In genomic region chr4:46450519-46451131, GRCm38 (mm10) we compare ENCODE assay signal across 8 mouse cellular contexts. TPM values are rescaled to one million over a fixed set of nuclear protein-coding genes. Genes with fewer than 3 reads are reported as not detected.
DNase-seq lines count a peak whose midpoint lies in the region; ATAC-seq and TF ChIP-seq lines count a peak whose summit lies in the region.

TSS of gene Anp32b (plus strand) at chr4:46450902.

- no peak for TF ChIP-seq RAD21 in MEL (IDR thresholded peaks at IDR 0.05; ENCODE audit: low read depth, low read length)

- peak in 2 of 3 experiments; percentile 50 to 52; a peak in 5 of 6 replicates for TF ChIP-seq CTCF in MEL (IDR thresholded peaks at IDR 0.05 in 2 of 3, conservative IDR thresholded peaks at IDR 0.05 in 1 of 3; ENCODE audit: control insufficient read depth in 1 of 3, insufficient read depth in 1 of 3, low read depth in 2 of 3, low read length in 3 of 3, poor library complexity in 1 of 3, severe bottlenecking in 1 of 3)
- TF ChIP-seq CTCF in cerebellum, adult 2 months (IDR thresholded peaks at IDR 0.05; ENCODE audit: borderline replicate concordance, insufficient read depth, low read depth, low read length): peak; percentile 59
- TF ChIP-seq CTCF in lung, postnatal 0 days (IDR thresholded peaks at IDR 0.05): peak; percentile 72

- peak within 1 kb of the TSS; percentile 94 for H3K27ac ChIP-seq in MEL (ENCODE audit: control insufficient read depth, low read depth, low read length)
- H3K27ac ChIP-seq in cerebellum, adult 2 months (ENCODE audit: insufficient read depth, low read length): peak within 1 kb of the TSS; percentile 97
- peak within 1 kb of the TSS; percentile 100 for H3K27ac ChIP-seq in hindbrain, embryonic 10.5 days
- H3K27ac ChIP-seq in lung, postnatal 0 days (ENCODE audit: low read length): peak within 1 kb of the TSS; percentile 95

- H3K4me3 ChIP-seq in MEL (ENCODE audit: control insufficient read depth in 1 of 2, insufficient read depth in 1 of 2, low read depth in 2 of 2, low read length in 2 of 2): peak within 1 kb of the TSS; percentile 85 to 90
- peak within 1 kb of the TSS; percentile 73 for H3K4me3 ChIP-seq in cerebellum, adult 2 months (replicated peaks; ENCODE audit: insufficient read depth, low read depth, low read length)
- H3K4me3 ChIP-seq in hindbrain, embryonic 10.5 days: peak within 1 kb of the TSS; percentile 89
- peak within 1 kb of the TSS; percentile 88 for H3K4me3 ChIP-seq in lung, postnatal 0 days (ENCODE audit: low read depth, low read length)

- H3K4me2 ChIP-seq in lung, postnatal 0 days (replicated peaks; ENCODE audit: low read depth, low read length): peak within 1 kb of the TSS; percentile 70

- no peaks in the 10 kb centered on the region for H3K9me3 ChIP-seq in MEL (replicated peaks; ENCODE audit: insufficient read depth, low read length)
- H3K9me3 ChIP-seq in hindbrain, embryonic 10.5 days: no peaks in the 10 kb centered on the region
- H3K9me3 ChIP-seq in lung, postnatal 0 days (ENCODE audit: low read length): no peaks in the 10 kb centered on the region

- peak within 1 kb of the TSS; percentile 98 for H3K9ac ChIP-seq in MEL (ENCODE audit: control insufficient read depth, low read depth, low read length, poor library complexity, severe bottlenecking)
- H3K9ac ChIP-seq in lung, postnatal 0 days (replicated peaks; ENCODE audit: low read depth): peak within 1 kb of the TSS; percentile 67

- TF ChIP-seq POLR2A in MEL (IDR thresholded peaks at IDR 0.05; ENCODE audit: control insufficient read depth in 1 of 2, insufficient read depth in 1 of 2, low read depth in 1 of 2, low read length in 2 of 2, poor library complexity in 1 of 2): peak; percentile 35 to 73; a peak in 1 of 4 replicates
- TF ChIP-seq POLR2A in cerebellum, adult 2 months (IDR thresholded peaks at IDR 0.05; ENCODE audit: borderline replicate concordance, insufficient read depth, low read length): 0 out of 2 replicates have a peak, but pooled peaks have one; percentile 14

- no peaks in the 10 kb centered on the region for H3K27me3 ChIP-seq in MEL (ENCODE audit: control insufficient read depth in 1 of 2, insufficient read depth in 2 of 2, low read length in 2 of 2)
- H3K27me3 ChIP-seq in cerebellum, adult 2 months (ENCODE audit: control insufficient read depth, insufficient read depth, low read length): no peaks in the 10 kb centered on the region
- H3K27me3 ChIP-seq in hindbrain, embryonic 10.5 days (ENCODE audit: insufficient read depth, poor library complexity, severe bottlenecking): no peaks in the 10 kb centered on the region
- H3K27me3 ChIP-seq in lung, postnatal 0 days (replicated peaks; ENCODE audit: insufficient read depth, low read length): no peaks in the 10 kb centered on the region

- TF ChIP-seq EP300 in MEL (IDR thresholded peaks at IDR 0.05; ENCODE audit: low read depth in 1 of 2, low read length in 2 of 2): peak in 1 of 2 experiments; percentile 4; a peak in 1 of 4 replicates
- TF ChIP-seq EP300 in lung, postnatal 0 days (IDR thresholded peaks at IDR 0.05): no peak

- peak; percentile 96 for DNase-seq in MEL (ENCODE audit: low read depth, low spot score)
- DNase-seq in cerebellum, adult 2 months: peak; percentile 92 to 95
- peak; percentile 92 for DNase-seq in forelimb bud, embryonic 11.5 days (ENCODE audit: low read depth, low spot score)
- DNase-seq in hindbrain, embryonic 10.5 days (ENCODE audit: low spot score): peak; percentile 90
- DNase-seq in layer of hippocampus, adult 9-11 months: peak; percentile 91
- peak; percentile 96 for DNase-seq in lung, postnatal 0 days (ENCODE audit: low spot score)
- peak; percentile 93 for DNase-seq in ovary, postnatal 14 days (ENCODE audit: low spot score)
- DNase-seq in thymus, postnatal 14 days: peak; percentile 96

- peaks cover 0 to 37% of the 10 kb centered on the region in 2 experiments for H3K36me3 ChIP-seq in MEL (ENCODE audit: control insufficient read depth in 1 of 2, insufficient read depth in 2 of 2, low read length in 2 of 2)
- peaks cover 5% of the 10 kb centered on the region; the same call in 1 of the 2 replicates for H3K36me3 ChIP-seq in hindbrain, embryonic 10.5 days
- no peaks in the 10 kb centered on the region for H3K36me3 ChIP-seq in lung, postnatal 0 days (ENCODE audit: insufficient read depth, low read length)

- H3K4me1 ChIP-seq in MEL (ENCODE audit: control insufficient read depth in 1 of 2, insufficient read depth in 2 of 2, low read length in 2 of 2): peaks cover 25 to 38% of the 10 kb centered on the region in 2 experiments
- peaks cover 19% of the 10 kb centered on the region for H3K4me1 ChIP-seq in cerebellum, adult 2 months (ENCODE audit: control insufficient read depth, insufficient read depth, low read length)
- peaks cover 53% of the 10 kb centered on the region for H3K4me1 ChIP-seq in hindbrain, embryonic 10.5 days (replicated peaks)
- peaks cover 27% of the 10 kb centered on the region; the same call in 1 of the 2 replicates for H3K4me1 ChIP-seq in lung, postnatal 0 days (ENCODE audit: insufficient read depth, low read depth, low read length)

- peaks cover 51% of the 10 kb centered on the region for H3K79me2 ChIP-seq in MEL (ENCODE audit: control insufficient read depth, insufficient read depth, low read length, poor library complexity)

- under 1% methylated on average over 66 of the region's 66 CpGs for WGBS in cerebellum, adult 2 months
- WGBS in hindbrain, embryonic 10.5 days: under 1% methylated on average over 61 of the region's 66 CpGs
- 4% methylated on average over 36 of the region's 66 CpGs for WGBS in lung, postnatal 0 days

- peak; percentile 94 for ATAC-seq in lung, postnatal 0 days

TF ChIP-seq in MEL, 35 proteins besides CTCF, POLR2A, EP300 and RAD21 (continues in another document):
- peak; percentile 85; the same call in 1 of the 2 replicates for TF ChIP-seq MAX (IDR thresholded peaks at IDR 0.05; ENCODE audit: low read length)
- peak; percentile 64; the same call in 1 of the 2 replicates for TF ChIP-seq BHLHE40 (IDR thresholded peaks at IDR 0.05; ENCODE audit: borderline replicate concordance, low read depth, low read length)
- no peak for TF ChIP-seq CHD1 (IDR thresholded peaks at IDR 0.05; ENCODE audit: low read depth, low read length)
- no peak for TF ChIP-seq TAL1 (IDR thresholded peaks at IDR 0.05; ENCODE audit: low read length)
- no peak for TF ChIP-seq TCF12 (IDR thresholded peaks at IDR 0.05; ENCODE audit: low read depth, low read length)
- TF ChIP-seq USF1 (IDR thresholded peaks at IDR 0.05; ENCODE audit: low read depth, low read length): peak; percentile 62
- TF ChIP-seq RCOR1 (IDR thresholded peaks at IDR 0.05; ENCODE audit: low read depth, low read length): no peak
- peak; percentile 64; the same call in 1 of the 2 replicates for TF ChIP-seq ZMIZ1 (IDR thresholded peaks at IDR 0.05; ENCODE audit: low read depth, low read length)
- peak; percentile 49 for TF ChIP-seq NELFE (IDR thresholded peaks at IDR 0.05; ENCODE audit: low read depth, low read length)
- no peak for TF ChIP-seq POLR2AphosphoS5 (IDR thresholded peaks at IDR 0.05; ENCODE audit: borderline replicate concordance, low read depth, low read length)
- no peak for TF ChIP-seq USF2 (IDR thresholded peaks at IDR 0.05; ENCODE audit: borderline replicate concordance in 1 of 2, insufficient read depth in 1 of 2, low read depth in 1 of 2, low read length in 2 of 2)
- TF ChIP-seq ZKSCAN1 (IDR thresholded peaks at IDR 0.05; ENCODE audit: low read depth, low read length): no peak
- TF ChIP-seq MAFK (IDR thresholded peaks at IDR 0.05; ENCODE audit: borderline replicate concordance, low read depth, low read length): no peak
- TF ChIP-seq KAT2A (conservative IDR thresholded peaks at IDR 0.05; ENCODE audit: low read depth, low read length): no peak; the same call in 1 of the 2 replicates
- no peak for TF ChIP-seq ZC3H11A (IDR thresholded peaks at IDR 0.05; ENCODE audit: low read depth, low read length)
- no peak for TF ChIP-seq CHD2 (IDR thresholded peaks at IDR 0.05; ENCODE audit: low read length)
- no peak; the same call in 1 of the 2 replicates for TF ChIP-seq E2F4 (IDR thresholded peaks at IDR 0.05; ENCODE audit: borderline replicate concordance, low read depth, low read length)
- TF ChIP-seq POLR2AphosphoS2 (IDR thresholded peaks at IDR 0.05; ENCODE audit: low read length): peak; percentile 19; the same call in 1 of the 2 replicates
- no peak for TF ChIP-seq TBP (IDR thresholded peaks at IDR 0.05; ENCODE audit: low read depth, low read length)
- TF ChIP-seq UBTF (IDR thresholded peaks at IDR 0.05; ENCODE audit: borderline replicate concordance, insufficient read depth, low read depth, low read length): 0 out of 2 replicates have a peak, but pooled peaks have one; percentile 29
- TF ChIP-seq ZNF384 (IDR thresholded peaks at IDR 0.05; ENCODE audit: low read depth, low read length): no peak
- 0 out of 2 replicates have a peak, but pooled peaks have one; percentile 12 for TF ChIP-seq ELF1 (IDR thresholded peaks at IDR 0.05; ENCODE audit: low read depth, low read length)
- TF ChIP-seq GABPA (IDR thresholded peaks at IDR 0.05; ENCODE audit: low read depth, low read length): no peak
- peak; percentile 70; the same call in 1 of the 2 replicates for TF ChIP-seq MYC (IDR thresholded peaks at IDR 0.05; ENCODE audit: low read depth, low read length)
- 0 out of 2 replicates have a peak, but pooled peaks have one; percentile 15 for TF ChIP-seq SIN3A (IDR thresholded peaks at IDR 0.05; ENCODE audit: low read length)
- 0 out of 2 replicates have a peak, but pooled peaks have one; percentile 59 for TF ChIP-seq HCFC1 (IDR thresholded peaks at IDR 0.05; ENCODE audit: low read depth, low read length)
- TF ChIP-seq ETS1 (IDR thresholded peaks at IDR 0.05; ENCODE audit: low read depth, low read length): peak; percentile 21; the same call in 1 of the 2 replicates
- no peak for TF ChIP-seq JUND (IDR thresholded peaks at IDR 0.05; ENCODE audit: low read depth, low read length)
- TF ChIP-seq SMC3 (IDR thresholded peaks at IDR 0.05; ENCODE audit: low read depth, low read length): no peak
- no peak for TF ChIP-seq MYB (IDR thresholded peaks at IDR 0.05; ENCODE audit: low read depth, low read length)
- TF ChIP-seq MXI1 (IDR thresholded peaks at IDR 0.05; ENCODE audit: low read depth, low read length): no peak; the same call in none of the 2 replicates
- TF ChIP-seq GATA1 (IDR thresholded peaks at IDR 0.05; ENCODE audit: low read depth, low read length): no peak

RNA-seq across cellular contexts. Expression of gene Anp32b, which starts in this region (rescaled TPM):
- 41.1 and 53.7 TPM in 2 replicates for total RNA-seq in MEL (2012; rRNA removed)
- 100 to 1,000 TPM in 1 of 2 experiments, not detected in 1; 547 TPM for polyA plus RNA-seq in MEL (2012; ENCODE audit: insufficient read depth in 1 of 2, insufficient read length in 2 of 2, low read depth in 1 of 2, low replicate concordance in 2 of 2, missing spikeins in 1 of 2)
- polyA plus RNA-seq in cerebellum, adult 2 months (2012; rRNA removed): 44.9 and 51.8 TPM in 2 replicates
- 250 and 377 TPM in 2 replicates for polyA plus RNA-seq in hindbrain, embryonic 10.5 days (2016; fragmentation: Nextera tagmentation; extraction: Ambion mirVana)
- polyA plus RNA-seq in lung, postnatal 0 days (2015; fragmentation: Nextera tagmentation; extraction: Ambion mirVana): 81.3 and 91.0 TPM in 2 replicates

Comparison
In these comparisons a context has a peak if more than half of its experiments do, and no peak if none do; other contexts are left out.
1. Peak in every context shown above with its lines: DNase-seq, ATAC-seq, H3K4me3 ChIP-seq and H3K27ac ChIP-seq.